Mouse (Mus musculus) E14TG2a.4 (cell line): Measurements from ENCODE around the gene Gpx2.

Source experiments
- H3K27me3 ChIP-seq: 2 replicates; pipeline ENCODE4 v1.6.1; 2014; ENCODE audit warnings: low read length, control low read depth; ENCODE audit not compliant: insufficient read depth
- H3K36me3 ChIP-seq: 2 replicates; pipeline ENCODE4 v1.6.1; 2014; ENCODE audit warnings: low read length, control low read depth; ENCODE audit not compliant: insufficient read depth
- H3K4me1 ChIP-seq: replicated peaks from 2 replicates; pipeline ENCODE4 v1.6.1; 2014; ENCODE audit warnings: low read depth, low read length, control low read depth
- H3K4me3 ChIP-seq: replicated peaks from 2 replicates; pipeline ENCODE4 v1.5.1; 2014; ENCODE audit warnings: mild to moderate bottlenecking, low read length
- H3K9me3 ChIP-seq: 2 replicates; pipeline ENCODE4 v1.6.1; 2014; ENCODE audit warnings: low read length, control low read depth
- CTCF ChIP-seq: conservative IDR thresholded peaks from 2 replicates; pipeline ENCODE4 v1.5.1; 2014; ENCODE audit warnings: low read length
- NANOG ChIP-seq: IDR thresholded peaks from 2 replicates; pipeline ENCODE4 v1.6.1; 2014; ENCODE audit warnings: borderline replicate concordance, low read length, mixed read lengths
- POU5F1 ChIP-seq: IDR thresholded peaks from 2 replicates; pipeline ENCODE4 v1.6.1; 2014; ENCODE audit warnings: low read length, borderline replicate concordance

The Gpx2 gene

DNA sequence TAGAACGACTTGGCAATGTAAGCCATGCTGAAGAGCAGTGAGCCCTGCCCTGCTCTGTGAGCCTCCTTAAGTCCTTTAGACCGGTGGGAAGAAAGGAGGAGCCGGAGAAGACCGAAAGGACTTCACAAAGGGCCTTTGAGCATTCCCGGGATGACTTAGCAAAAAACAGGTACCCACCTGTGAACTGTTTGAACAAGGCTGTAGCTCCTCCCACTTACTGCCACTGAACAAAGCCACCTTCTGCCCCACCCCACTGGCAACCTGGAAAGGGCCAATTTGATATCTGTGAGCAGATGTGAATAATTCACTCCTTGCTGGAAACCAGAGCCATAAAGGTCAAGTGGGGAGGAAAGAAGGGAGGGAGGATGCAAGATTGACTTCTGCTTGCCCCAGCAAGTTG lies at the start of gene Gpx2:
TSS of gene Gpx2 (minus strand) at position 205 of the 400 bp plus-strand sequence.
- TF ChIP-seq POU5F1 (no peak), NANOG (no peak), CTCF (no peak)
- Histone ChIP-seq H3K27me3 (peaks cover 4% of the 10 kb centered on the region; the same call in 1 of the 2 replicates), H3K9me3 (no peaks in the 10 kb centered on the region), H3K36me3 (no peaks in the 10 kb centered on the region), H3K4me3 (no peak within 1 kb of the TSS), H3K4me1 (peaks cover 51% of the 10 kb centered on the region)

DNA sequence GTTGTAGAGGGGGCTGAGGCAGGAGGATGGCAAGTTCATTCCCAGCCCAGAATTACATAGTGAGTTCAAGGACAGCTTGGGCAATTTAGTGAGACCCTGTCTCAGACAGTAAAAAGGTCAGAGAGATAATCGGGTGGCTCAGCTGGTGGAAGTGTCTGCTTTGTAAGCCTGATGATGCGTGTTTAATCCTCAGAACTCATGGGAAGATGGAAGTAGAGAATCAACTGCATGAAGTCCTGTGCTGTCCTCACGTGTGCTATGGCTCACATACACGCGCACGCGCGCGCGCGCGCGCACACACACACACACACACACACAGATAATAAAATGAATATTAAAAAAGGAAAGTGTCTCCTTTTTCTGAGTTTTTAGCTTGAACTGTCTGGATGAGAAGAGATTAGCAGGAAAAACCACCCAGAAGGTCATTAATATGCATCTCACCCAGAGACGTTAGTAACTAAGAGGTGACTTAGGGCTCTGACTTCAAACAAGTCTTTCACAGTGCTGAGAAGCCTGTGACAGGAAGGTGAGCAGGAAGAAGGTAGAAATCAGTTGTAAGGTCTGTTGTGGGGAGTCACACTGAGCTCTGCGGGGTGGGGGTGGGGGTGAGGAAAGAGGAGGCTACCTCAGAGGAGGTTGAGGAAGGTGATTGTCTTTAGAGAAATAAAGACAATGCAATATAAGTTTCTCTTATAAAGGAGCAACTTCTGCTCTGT lies 49.1 kb upstream of the Gpx2 start:
- Histone ChIP-seq H3K4me1 (peaks cover 36% of the 10 kb centered on the region), H3K4me3 (no peak overlapping the region), H3K9me3 (no peaks in the 10 kb centered on the region), H3K36me3 (peaks cover 5% of the 10 kb centered on the region), H3K27me3 (no peaks in the 10 kb centered on the region)
- TF ChIP-seq POU5F1 (no peak), CTCF (no peak)

DNA sequence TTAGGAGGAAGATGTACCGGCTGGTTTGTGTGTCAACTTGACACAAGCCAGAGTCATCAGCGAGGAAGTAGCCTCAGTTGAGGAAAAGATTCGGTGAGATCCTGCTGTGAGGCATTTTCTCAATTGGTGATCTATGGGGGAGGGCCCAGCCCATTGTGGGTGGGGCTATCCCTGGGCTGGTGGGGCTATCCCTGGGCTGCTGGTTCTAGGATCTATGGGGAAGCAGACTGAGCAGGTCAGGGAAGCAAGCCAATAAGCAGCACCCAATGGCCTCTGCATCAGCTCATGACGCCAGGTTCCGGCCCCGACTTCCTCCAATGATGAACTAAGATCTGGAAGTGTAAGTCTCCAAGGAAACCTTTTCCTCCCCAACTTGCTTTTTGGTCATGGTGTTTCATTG lies 44.7 kb upstream of the Gpx2 start:
- Histone ChIP-seq H3K27me3 (no peaks in the 10 kb centered on the region), H3K9me3 (no peaks in the 10 kb centered on the region), H3K36me3 (peaks cover 5% of the 10 kb centered on the region), H3K4me1 (peaks cover 51% of the 10 kb centered on the region), H3K4me3 (peak overlapping the region; percentile 51)
- no peak for TF ChIP-seq NANOG
- TF ChIP-seq POU5F1, result no peak
- TF ChIP-seq CTCF, result no peak

DNA sequence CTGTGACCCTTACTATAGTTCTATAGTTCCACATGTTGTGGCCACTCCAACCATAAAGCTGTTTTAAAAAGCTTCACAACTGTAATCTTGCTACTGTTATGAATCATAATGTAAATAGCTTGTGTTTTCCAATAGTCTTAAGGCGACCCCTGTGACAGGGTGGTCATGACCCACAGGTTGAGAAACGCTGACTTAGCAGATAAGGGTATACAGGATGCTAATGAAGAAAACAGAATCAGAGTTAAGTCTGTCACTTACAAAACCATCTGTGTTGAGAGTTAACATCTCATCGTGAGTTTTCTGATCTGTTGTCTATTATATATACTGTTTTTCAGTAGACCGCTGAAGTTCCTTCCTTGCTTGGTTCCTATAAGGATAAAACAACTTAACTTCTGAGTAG lies 43.9 kb upstream of the Gpx2 start:
- Histone ChIP-seq H3K27me3 (no peaks in the 10 kb centered on the region), H3K36me3 (peaks cover 5% of the 10 kb centered on the region), H3K4me1 (peaks cover 47% of the 10 kb centered on the region), H3K4me3 (no peak overlapping the region), H3K9me3 (no peaks in the 10 kb centered on the region)
- TF ChIP-seq NANOG, result no peak

DNA sequence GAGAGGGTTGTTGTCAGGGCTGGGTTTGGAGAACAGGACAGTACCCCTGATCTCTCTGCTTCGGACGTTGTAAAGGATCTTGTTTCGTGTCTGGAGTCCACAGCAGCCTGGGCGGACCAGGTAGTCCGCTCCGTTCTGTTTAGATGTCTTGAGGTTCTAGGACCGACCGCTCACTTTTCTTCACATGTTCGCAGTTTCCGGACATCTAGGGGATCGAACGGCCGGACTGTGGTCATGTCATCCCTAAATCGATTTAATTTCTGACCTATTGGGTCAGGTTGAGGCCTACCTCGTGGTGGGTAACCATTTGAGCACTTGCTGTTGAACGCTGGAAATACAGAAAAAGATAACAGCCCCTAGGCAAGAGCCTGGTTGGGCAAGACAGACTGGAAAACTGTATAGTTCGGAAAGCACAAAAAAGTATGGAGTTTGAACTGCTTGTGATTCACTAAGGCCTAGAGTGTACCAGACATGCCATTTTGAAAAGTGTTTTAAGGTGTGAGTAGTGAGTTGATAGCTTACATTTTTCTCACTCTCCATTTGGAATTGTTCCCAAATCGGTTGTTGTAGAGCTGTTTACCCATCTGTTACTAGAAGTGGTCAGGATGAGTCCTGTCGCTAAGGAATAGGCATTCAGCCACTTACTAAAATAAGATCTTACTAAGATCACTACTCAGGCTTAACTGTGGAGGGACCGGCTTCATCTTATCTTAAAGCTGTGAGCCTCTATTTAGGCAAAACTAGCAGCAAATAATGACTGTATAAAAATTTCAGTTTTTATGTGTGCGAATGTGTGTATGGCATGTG lies 42.7 kb upstream of the Gpx2 start:
- no peak for TF ChIP-seq POU5F1
- TF ChIP-seq CTCF, result no peak
- no peak for TF ChIP-seq NANOG
- H3K36me3 ChIP-seq, result peaks cover 3% of the 10 kb centered on the region
- peaks cover 45% of the 10 kb centered on the region for H3K4me1 ChIP-seq
- no peaks in the 10 kb centered on the region for H3K9me3 ChIP-seq
- peak overlapping the region; percentile 88 for H3K4me3 ChIP-seq
- H3K27me3 ChIP-seq, result no peaks in the 10 kb centered on the region

DNA sequence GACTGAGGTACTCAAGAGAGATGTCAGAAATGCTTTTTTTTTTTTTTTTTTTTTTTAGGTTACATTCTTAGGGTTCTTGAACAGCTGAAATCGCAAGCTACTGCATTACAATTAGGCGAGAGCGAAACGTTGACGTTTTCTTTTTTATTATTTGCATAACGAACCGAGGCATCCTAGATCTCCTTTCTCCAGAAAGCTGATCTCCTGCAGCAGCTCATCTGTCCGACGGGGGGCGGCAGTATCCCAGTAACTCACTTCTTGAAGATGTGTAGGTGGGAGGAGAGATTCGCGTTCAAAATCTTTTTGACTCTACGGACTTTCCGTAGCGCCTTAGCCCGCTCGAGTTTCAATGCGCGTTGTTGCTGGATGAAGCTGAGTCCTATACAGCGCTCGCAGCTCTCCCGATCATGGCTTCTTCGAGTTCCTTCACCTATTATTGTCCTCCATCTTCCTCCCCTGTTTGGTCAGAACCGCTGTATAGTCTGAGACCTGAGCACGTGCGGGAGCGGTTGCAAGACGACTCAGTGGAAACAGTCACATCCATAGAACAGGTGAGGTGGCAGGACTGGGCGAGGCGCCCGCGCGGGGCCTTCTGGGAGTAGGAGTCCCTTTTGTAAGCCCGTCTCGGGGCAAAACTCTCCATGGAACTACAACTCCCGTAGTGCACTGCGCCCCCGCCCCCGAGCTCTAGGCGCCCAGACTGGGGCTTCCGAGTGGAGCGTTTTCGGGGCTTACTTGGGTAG lies 41.9 kb upstream of the Gpx2 start:
- H3K36me3 ChIP-seq, result no peaks in the 10 kb centered on the region
- H3K9me3 ChIP-seq, result no peaks in the 10 kb centered on the region
- H3K4me1 ChIP-seq, result peaks cover 42% of the 10 kb centered on the region
- peak overlapping the region; percentile 88 for H3K4me3 ChIP-seq
- H3K27me3 ChIP-seq, result no peaks in the 10 kb centered on the region
- TF ChIP-seq CTCF, result peak; percentile 57
- no peak for TF ChIP-seq NANOG
- TF ChIP-seq POU5F1, result no peak

DNA sequence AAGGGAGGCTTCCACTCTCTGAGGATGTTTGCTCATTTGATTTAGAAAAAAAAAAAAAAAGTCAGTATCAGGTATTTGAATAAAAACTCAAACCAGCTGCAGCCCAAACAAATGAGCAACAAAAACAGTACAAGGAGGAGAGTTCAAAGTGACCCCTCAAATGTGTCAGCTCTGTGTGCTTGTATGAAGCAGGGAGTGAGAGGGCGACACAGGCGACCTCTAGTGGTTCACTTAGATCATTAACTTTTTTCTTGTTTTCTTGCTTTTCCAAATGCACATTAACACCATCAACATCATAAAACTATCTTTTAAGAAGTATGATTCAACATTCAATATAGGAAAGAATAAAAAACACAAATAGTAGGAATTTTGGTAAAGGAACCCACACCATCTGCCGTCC lies 37.4 kb upstream of the Gpx2 start:
- no peaks in the 10 kb centered on the region for H3K36me3 ChIP-seq
- no peak overlapping the region for H3K4me3 ChIP-seq
- TF ChIP-seq POU5F1 (no peak), NANOG (no peak), CTCF (peak; percentile 70)
- H3K9me3 ChIP-seq, result no peaks in the 10 kb centered on the region
- H3K27me3 ChIP-seq, result no peaks in the 10 kb centered on the region; the same call in 1 of the 2 replicates
- peaks cover 4% of the 10 kb centered on the region; the same call in 1 of the 2 replicates for H3K4me1 ChIP-seq

DNA sequence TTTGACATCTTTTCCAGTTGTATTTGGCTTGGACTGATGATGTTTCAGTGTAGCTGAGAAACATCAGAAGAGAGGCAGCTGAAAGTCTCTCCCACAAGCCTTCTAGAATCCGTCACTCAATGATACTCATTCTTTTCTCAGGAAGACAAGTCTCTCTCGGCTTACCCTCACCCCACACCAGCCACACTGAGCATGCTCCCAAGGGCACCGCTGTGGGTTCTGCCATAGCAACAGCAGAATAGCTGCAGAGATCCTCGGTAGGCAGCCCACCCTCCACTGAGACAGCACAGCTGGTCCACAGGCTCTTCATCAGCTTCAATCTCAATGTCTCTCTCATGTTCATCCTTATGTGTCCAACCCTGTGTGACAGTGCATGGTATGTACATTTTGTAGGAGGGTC lies 29.9 kb upstream of the Gpx2 start:
- Histone ChIP-seq H3K4me3 (no peak overlapping the region), H3K36me3 (no peaks in the 10 kb centered on the region), H3K4me1 (peaks cover 35% of the 10 kb centered on the region), H3K27me3 (peaks cover 65% of the 10 kb centered on the region), H3K9me3 (no peaks in the 10 kb centered on the region)
- TF ChIP-seq CTCF (no peak), NANOG (no peak), POU5F1 (no peak)
